Mouse (Mus musculus) bone marrow, adult 2 months (tissue): ENCODE data around the gene Fa2h. TPM values are rescaled to one million over a fixed set of nuclear protein-coding genes. Genes with fewer than 3 reads are reported as not detected.

Experiments
- H3K27ac ChIP-seq: fragments of 200-500 bp; 2 replicates; pipeline ENCODE4 v1.5.1; 2012; ENCODE audit warnings: low read depth, mild to moderate bottlenecking, control low read depth, inconsistent platforms, low read length; ENCODE audit not compliant: control insufficient read depth, poor library complexity, insufficient read depth
- H3K4me1 ChIP-seq: fragments of 200-500 bp; 2 replicates; pipeline ENCODE4 v1.6.1; 2011; ENCODE audit warnings: low read length; ENCODE audit not compliant: control insufficient read depth, insufficient read depth
- H3K4me3 ChIP-seq: fragments of 200-500 bp; replicated peaks from 2 replicates; pipeline ENCODE3; 2011; ENCODE audit warnings: mild to moderate bottlenecking, low read depth, low read length, control low read depth; ENCODE audit not compliant: control insufficient read depth
- CTCF ChIP-seq: fragments of 200-500 bp; IDR thresholded peaks from 2 replicates; pipeline ENCODE4 v1.5.1; 2011; ENCODE audit warnings: low read length, control low read depth; ENCODE audit not compliant: control insufficient read depth, insufficient read depth
- POLR2A ChIP-seq: fragments of 200-500 bp; IDR thresholded peaks from 2 replicates; pipeline ENCODE4 v1.6.1; 2011; ENCODE audit warnings: low read depth, mild to moderate bottlenecking, control low read depth, low read length, borderline replicate concordance; ENCODE audit not compliant: control insufficient read depth
- WGBS: fragments of 180-500 bp; shearing (Covaris S2); methylation state at CpG from one replicate; pipeline ENCODE4 v1.1.7; 2018; 5-methylcytosine and 5-hydroxymethylcytosine counted together
- polyA plus RNA-seq: library from polyadenylated mRNA; stranded (reverse); fragments of >200 nt; gene quantifications from 2 replicates; pipeline ENCODE4 v1.2.4, GENCODE M21; 2011; ENCODE audit warnings: low replicate concordance; ENCODE audit not compliant: missing spikeins, insufficient read depth, insufficient read length

Gene Fa2h
- polyA plus RNA-seq, 1 experiment: not detected

DNA sequence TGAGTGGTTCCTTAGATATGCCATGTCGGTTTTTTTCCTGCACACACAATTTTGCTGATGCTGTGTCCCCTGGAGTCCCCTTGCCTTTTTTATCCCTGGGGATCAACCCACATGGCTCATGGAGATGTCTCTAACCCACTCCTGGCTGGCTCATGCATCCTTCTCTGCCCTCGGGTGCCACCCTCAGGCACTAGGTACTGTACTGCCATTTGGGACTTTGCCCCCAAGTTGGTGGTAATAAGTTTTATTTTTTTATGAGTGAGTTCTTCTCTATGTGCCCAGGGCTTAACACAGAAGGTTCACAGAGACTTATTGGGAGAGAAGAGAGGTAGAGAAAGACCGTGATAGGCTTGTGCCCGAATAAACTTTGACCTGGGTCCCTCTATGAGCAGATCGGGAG is 41.3 kb downstream of the Fa2h start:
- Histone ChIP-seq H3K4me3 (no peak overlapping the region), H3K4me1 (no peaks in the 10 kb centered on the region), H3K27ac (no peak overlapping the region)
- WGBS: 84% methylated on average over 5 of the region's 5 CpGs
- TF ChIP-seq CTCF (no peak), POLR2A (no peak)

DNA sequence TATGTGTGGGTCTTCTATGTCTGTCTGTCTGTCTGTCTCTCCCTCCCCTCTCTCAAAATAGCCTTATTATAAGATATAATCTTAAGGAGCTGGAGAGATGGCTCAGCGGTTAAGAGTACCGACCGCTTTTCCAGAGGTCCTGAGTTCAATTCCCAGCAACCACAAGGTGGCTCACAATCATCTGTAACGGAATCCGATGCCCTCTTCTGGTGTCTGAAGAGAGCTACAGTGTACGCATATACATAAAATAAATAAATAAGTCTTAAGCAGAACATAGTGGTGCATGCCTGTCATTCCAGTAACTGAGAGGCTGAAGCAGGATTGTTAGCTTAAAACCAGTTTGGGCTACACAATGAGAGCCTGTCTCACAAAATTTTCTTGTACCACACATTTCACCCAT is 43.0 kb downstream of the Fa2h start:
- TF ChIP-seq CTCF (no peak), POLR2A (no peak)
- H3K27ac ChIP-seq: no peak overlapping the region
- H3K4me1 ChIP-seq: no peaks in the 10 kb centered on the region
- no peak overlapping the region for H3K4me3 ChIP-seq
- 84% methylated on average over 6 of the region's 6 CpGs for WGBS

DNA sequence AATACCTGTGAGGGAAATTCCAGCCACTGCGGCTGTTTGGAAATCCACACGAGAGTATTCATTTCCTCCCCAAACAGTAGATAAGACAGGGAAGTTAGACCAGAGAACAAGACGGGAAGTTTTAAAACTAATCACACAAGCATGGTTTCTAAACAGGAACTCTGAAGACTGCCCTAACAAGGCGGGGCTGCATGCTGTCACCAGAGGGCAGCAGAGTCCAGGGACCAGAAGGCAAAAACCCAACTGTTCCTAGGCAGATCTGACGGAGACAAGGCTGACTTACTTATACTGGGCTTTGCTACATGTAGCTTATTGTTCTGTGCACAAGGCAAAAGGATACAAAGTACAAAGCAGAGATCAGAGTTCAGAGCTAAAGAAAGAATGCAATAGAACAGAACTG is 50.4 kb downstream of the Fa2h start:
- H3K27ac ChIP-seq: no peak overlapping the region
- H3K4me3 ChIP-seq: no peak overlapping the region
- no peak for TF ChIP-seq POLR2A
- peak; percentile 97 for TF ChIP-seq CTCF
- no peaks in the 10 kb centered on the region; the same call in 1 of the 2 replicates for H3K4me1 ChIP-seq
- under 1% methylated on average over 5 of the region's 5 CpGs for WGBS

DNA sequence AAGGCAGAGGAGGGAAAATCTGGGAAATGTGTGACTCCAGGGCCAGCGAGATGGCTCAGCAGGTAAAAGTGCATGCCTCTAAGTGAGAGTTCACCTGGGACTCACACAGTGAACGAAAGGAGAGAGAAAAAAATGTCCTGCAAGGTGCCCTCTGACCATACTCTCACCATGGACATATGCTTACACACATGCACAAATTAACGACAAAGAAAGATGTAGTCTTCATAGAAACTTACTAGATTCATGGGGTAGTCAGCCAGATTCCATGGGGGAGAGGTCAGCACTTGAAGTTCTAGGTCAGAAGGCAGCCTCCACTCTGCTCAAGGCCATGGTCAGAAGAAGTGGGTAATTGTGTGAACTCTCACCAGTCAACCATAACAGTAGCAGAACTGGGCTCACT is 53.4 kb downstream of the Fa2h start:
- Histone ChIP-seq H3K4me1 (no peaks in the 10 kb centered on the region; the same call in 1 of the 2 replicates), H3K27ac (no peak overlapping the region), H3K4me3 (no peak overlapping the region)
- TF ChIP-seq CTCF: no peak
- no peak for TF ChIP-seq POLR2A
- 89% methylated on average over 3 of the region's 3 CpGs for WGBS

DNA sequence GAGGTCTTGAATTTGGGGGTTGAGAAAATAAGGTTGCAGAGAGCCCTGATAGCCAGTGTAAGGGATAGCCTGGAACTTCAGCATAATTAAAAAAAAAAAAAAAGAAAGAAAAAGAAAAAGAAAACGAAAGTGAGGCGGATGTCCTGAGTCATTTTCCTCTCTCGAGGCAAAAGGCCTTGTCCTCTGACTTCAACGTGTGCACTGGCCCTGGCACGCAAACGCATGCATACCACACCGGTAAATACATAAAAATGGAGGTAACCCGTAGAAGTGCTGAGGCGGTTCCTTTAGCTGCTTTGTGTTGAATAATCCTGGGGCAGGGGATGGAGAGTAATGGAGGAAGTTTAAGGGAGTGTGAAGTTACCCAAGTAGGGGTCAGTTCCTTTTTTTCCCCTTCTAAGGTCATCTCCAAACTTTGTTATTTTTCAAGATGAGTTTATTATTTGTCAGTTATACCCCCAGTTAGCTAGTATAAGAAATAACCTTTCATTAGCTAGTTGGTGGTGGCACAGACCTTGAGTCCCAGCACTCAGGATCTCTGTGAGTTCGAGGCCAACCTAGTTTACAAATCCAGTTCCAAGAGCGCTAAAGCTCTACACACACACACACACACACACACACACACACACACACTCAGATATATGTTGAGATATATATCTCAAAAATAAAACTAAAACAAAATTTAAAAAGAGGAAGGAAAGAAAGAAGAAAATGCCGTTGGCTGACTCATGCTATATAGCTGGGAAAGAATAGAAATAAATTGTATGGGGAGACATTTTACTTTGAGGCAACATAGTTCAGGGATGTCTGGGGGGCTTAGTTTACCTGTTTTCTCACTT is 55.0 kb downstream of the Fa2h start:
- 5% methylated on average over 12 of the region's 12 CpGs for WGBS
- peak overlapping the region; percentile 23; the same call in 1 of the 2 replicates for H3K27ac ChIP-seq
- H3K4me3 ChIP-seq: peak overlapping the region; percentile 85
- TF ChIP-seq POLR2A: no peak
- no peak for TF ChIP-seq CTCF
- no peaks in the 10 kb centered on the region; the same call in 1 of the 2 replicates for H3K4me1 ChIP-seq

DNA sequence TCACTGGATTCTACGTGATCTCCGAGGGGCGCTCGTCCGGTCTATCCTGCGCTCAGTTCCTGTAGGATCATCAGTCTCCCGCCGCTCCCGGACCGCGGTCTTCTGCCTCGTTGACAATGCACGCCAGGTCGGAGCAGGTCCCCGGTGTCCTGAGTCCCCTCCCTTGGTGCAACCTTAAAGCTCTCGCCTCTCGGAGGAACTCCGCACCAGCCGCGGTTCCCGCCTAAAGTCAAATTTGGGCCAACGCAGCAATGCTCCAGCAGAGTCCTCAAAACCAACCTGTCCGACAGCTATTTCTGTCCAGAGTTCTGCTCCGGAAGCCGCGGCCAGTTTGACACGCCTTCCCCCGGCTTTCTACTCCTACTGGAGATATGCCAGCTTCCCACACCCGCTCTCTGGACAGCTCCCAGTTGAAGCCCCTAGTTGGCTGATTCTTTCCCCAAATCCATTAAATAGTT is 55.7 kb downstream of the Fa2h start, which contains the start of gene Mlkl:
Gene Mlkl, minus strand, starts transcription at position 288 of the 458 bp plus-strand sequence.
- no peak for TF ChIP-seq CTCF
- no peak for TF ChIP-seq POLR2A
- H3K4me3 ChIP-seq: peak within 1 kb of the TSS; percentile 85
- WGBS: 1% methylated on average over 29 of the region's 29 CpGs
- H3K27ac ChIP-seq: peak within 1 kb of the TSS; percentile 35
- no peaks in the 10 kb centered on the region; the same call in 1 of the 2 replicates for H3K4me1 ChIP-seq

DNA sequence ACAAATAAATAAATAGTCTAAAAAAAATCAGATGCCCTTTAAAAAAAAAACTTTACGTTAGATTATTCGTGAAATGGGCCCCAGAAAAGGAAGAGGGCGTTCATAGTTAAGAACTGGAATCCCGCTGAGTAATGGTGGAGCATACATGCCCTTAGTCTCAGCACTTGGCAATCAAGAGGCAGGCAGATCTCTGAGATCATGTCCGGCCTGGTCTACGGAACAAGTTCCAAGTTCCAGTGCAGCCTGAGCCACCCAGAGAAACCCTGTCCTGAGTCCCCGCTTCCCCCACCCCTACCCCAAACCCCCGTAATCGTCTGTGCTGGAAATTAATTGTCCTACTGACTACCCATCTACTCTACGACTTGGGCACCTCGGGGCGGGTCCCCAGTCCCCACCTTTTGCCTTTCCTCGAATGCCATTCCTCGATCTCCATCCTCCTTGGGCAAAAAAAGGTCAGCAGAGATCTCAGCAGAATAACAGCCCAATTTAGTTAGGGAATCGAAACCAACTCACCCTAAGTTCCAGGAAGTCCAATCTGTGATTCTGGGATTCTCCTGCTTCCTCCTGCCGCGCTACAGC is 56.2 kb downstream of the Fa2h start:
- TF ChIP-seq CTCF (no peak), POLR2A (no peak)
- Histone ChIP-seq H3K4me3 (peak overlapping the region; percentile 85), H3K4me1 (no peaks in the 10 kb centered on the region; the same call in 1 of the 2 replicates), H3K27ac (peak overlapping the region; percentile 35; the same call in 1 of the 2 replicates)
- 2% methylated on average over 17 of the region's 17 CpGs for WGBS

DNA sequence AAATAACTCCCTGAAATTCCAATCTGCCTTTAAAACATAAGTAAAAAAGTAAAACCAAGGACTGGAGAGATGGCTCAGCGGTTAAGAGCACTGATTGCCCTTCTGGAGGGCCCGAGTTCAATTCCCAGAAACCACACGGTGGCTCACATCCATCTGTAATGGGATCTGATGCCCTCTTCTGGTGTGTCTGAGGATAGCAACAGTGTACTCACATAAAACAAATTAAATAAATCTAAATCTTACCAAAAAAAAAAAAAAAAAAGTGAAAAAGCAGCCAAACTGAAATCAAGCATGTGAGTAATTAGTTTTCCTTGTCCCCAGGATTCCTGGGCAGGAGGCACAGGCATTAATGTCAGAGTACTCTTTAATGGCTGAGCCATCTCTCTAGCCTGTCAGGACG is 56.9 kb downstream of the Fa2h start:
- Histone ChIP-seq H3K27ac (no peak overlapping the region), H3K4me3 (no peak overlapping the region), H3K4me1 (no peaks in the 10 kb centered on the region; the same call in 1 of the 2 replicates)
- 60% methylated on average over 4 of the region's 4 CpGs for WGBS
- TF ChIP-seq CTCF: no peak
- TF ChIP-seq POLR2A: no peak
